Mouse (Mus musculus) liver, embryonic 14.5 days (tissue): ENCODE measurements around the gene Ptpn21. TPM values are rescaled to one million over a fixed set of nuclear protein-coding genes. Genes with fewer than 3 reads are reported as not detected.

Experiments
- ATAC-seq: fragments of 200-750 bp; cut with Nextera tagmentation; 2 replicates; pipeline ENCODE4 v1.8.0; 2017; ENCODE audit warnings: moderate number of reproducible peaks, mild to moderate bottlenecking, moderate library complexity; ENCODE audit not compliant: insufficient read depth
- DNase-seq, 3 experiments: peaks; one replicate each; pipeline ENCODE4 v3.0.0-alpha.2; 2012 to 2013; ENCODE audit warnings: low read depth in 3 of 3, low spot score in 3 of 3
- H3K27ac ChIP-seq: fragments of 300-500 bp; sonication (generic); 2 replicates; pipeline ENCODE4 v1.5.1; 2014; ENCODE audit warnings: moderate library complexity, mild to moderate bottlenecking, control low read depth, inconsistent platforms
- H3K27me3 ChIP-seq: fragments of 300-500 bp; sonication (generic); 2 replicates; pipeline ENCODE4 v1.6.1; 2014; ENCODE audit warnings: mild to moderate bottlenecking, low read length, moderate library complexity; ENCODE audit not compliant: control insufficient read depth, insufficient read depth
- H3K36me3 ChIP-seq: fragments of 300-500 bp; sonication (generic); replicated peaks from 2 replicates; pipeline ENCODE4 v1.6.1; 2014; ENCODE audit warnings: low read depth; ENCODE audit not compliant: control insufficient read depth, insufficient read depth
- H3K4me1 ChIP-seq, 2 experiments: fragments of 200-500 bp in 1 of 2; fragments of 300-500 bp in 1 of 2; sonication (generic) in 1 of 2; replicated peaks; 2 replicates each; pipeline ENCODE4 v1.6.1; 2012 to 2014; ENCODE audit warnings: antibody characterized with exemption in 1 of 2, inconsistent platforms in 1 of 2, low read length in 1 of 2; ENCODE audit not compliant: control insufficient read depth in 2 of 2, insufficient read depth in 2 of 2
- H3K4me2 ChIP-seq: fragments of 300-500 bp; sonication (generic); 2 replicates; pipeline ENCODE4 v1.6.1; 2014; ENCODE audit warnings: low read depth, mild to moderate bottlenecking, control low read depth, moderate library complexity
- H3K4me3 ChIP-seq, 2 experiments: fragments of 200-500 bp in 1 of 2; fragments of 300-500 bp in 1 of 2; sonication (generic) in 1 of 2; 2 replicates each; pipeline ENCODE4 v1.5.1; 2012 to 2014; ENCODE audit warnings: low read depth in 2 of 2, low read length in 2 of 2, mild to moderate bottlenecking in 2 of 2, control low read depth in 1 of 2, inconsistent platforms in 1 of 2, moderate library complexity in 1 of 2; ENCODE audit not compliant: insufficient read depth in 1 of 2
- H3K9ac ChIP-seq: fragments of 300-500 bp; sonication (generic); replicated peaks from 2 replicates; pipeline ENCODE4 v1.6.1; 2014; ENCODE audit warnings: mild to moderate bottlenecking, control low read depth, moderate library complexity
- H3K9me3 ChIP-seq: fragments of 300-500 bp; sonication (generic); 2 replicates; pipeline ENCODE4 v1.6.1; 2016; ENCODE audit warnings: low read length, mixed read lengths; ENCODE audit not compliant: control insufficient read depth
- CTCF ChIP-seq: IDR thresholded peaks from 2 replicates; pipeline ENCODE4 v1.5.1; 2016; ENCODE audit warnings: antibody characterized with exemption, low read depth, control low read depth
- EP300 ChIP-seq: IDR thresholded peaks from 2 replicates; pipeline ENCODE4 v1.6.1; 2016; ENCODE audit warnings: antibody characterized with exemption, low read depth
- WGBS: fragments of 180-500 bp; shearing (Covaris S2); extraction: QIAGEN DNeasy Blood & Tissue Kit; methylation state at CpG from one replicate; pipeline ENCODE4 v1.1.7; 2014; ENCODE audit not compliant: insufficient replicate concordance; 5-methylcytosine and 5-hydroxymethylcytosine counted together
- polyA plus RNA-seq, 2 experiments: library from polyadenylated mRNA; depleted of rRNA in 1 of 2; stranded (reverse) in 1 of 2; unstranded in 1 of 2; fragments of >200 nt; fragmentation: Nextera tagmentation in 1 of 2; extraction: Ambion mirVana in 1 of 2; gene quantifications; 2 replicates each; pipeline versions ENCODE4 v1.2.1 to v1.2.3; 2012 to 2014

Gene Ptpn21
- 1.6 and 1.9 TPM in 2 replicates for polyA plus RNA-seq (2012; rRNA removed)
- 2.3 and 2.4 TPM in 2 replicates for polyA plus RNA-seq (2014; fragmentation: Nextera tagmentation; extraction: Ambion mirVana)

GRCm38 (mm10) chr12:98736951-98737800, at the start of gene Ptpn21:
Ptpn21 (minus strand) TSS chr12:98737405.
- no peak for TF ChIP-seq EP300
- TF ChIP-seq CTCF, result no peak

GRCm38 (mm10) chr12:98784251-98784650, 47.0 kb upstream of the Ptpn21 start:
- TF ChIP-seq CTCF, result no peak
- H3K36me3 ChIP-seq, result peaks cover 33% of the 10 kb centered on the region
- H3K4me1 ChIP-seq, result no peaks in the 10 kb centered on the region
- H3K27me3 ChIP-seq, result no peaks in the 10 kb centered on the region
- no peak overlapping the region for H3K4me2 ChIP-seq
- DNase-seq, result no peak
- no peak overlapping the region for H3K4me3 ChIP-seq
- no peaks in the 10 kb centered on the region for H3K9me3 ChIP-seq
- 76% methylated on average over 1 of the region's 1 CpGs for WGBS
- H3K27ac ChIP-seq, result no peak overlapping the region
- no peak for ATAC-seq
- no peak overlapping the region for H3K9ac ChIP-seq

More at GRCm38 (mm10) chr12:98736951-98737800, at the start of gene Ptpn21:
- ATAC-seq (no peak), DNase-seq (no peak)
- Histone ChIP-seq H3K4me1 (peaks cover 11 to 14% of the 10 kb centered on the region in 2 experiments), H3K4me3 (peak within 1 kb of the TSS; percentile 51 to 60), H3K27ac (no peak within 1 kb of the TSS), H3K27me3 (peaks cover 47% of the 10 kb centered on the region), H3K4me2 (peak within 1 kb of the TSS; percentile 50), H3K9ac (peak within 1 kb of the TSS; percentile 7; the same call in 1 of the 2 replicates), H3K9me3 (no peaks in the 10 kb centered on the region), H3K36me3 (no peaks in the 10 kb centered on the region)
- 2% methylated on average over 75 of the region's 75 CpGs for WGBS

DNA sequence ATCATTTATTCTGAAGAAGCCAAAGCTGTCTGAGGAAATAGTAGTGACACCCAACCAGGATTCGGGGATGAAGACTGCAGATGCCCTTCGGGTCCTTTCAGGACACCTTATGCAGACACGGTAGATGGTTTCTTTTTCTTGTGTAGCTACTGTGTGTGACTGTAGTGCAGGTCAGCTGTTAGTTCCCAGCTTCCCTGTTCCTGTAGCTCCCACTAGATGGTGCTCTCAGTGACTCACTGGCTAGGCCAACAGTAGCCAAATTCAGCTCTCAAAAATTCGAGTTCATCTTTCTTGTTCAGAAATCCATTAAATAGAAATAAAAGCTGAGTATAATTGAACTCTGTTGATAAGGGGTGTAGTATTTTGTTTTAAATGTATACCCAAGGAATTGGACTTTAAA, 41.9 kb upstream of the Ptpn21 start:
- Histone ChIP-seq H3K9ac (no peak overlapping the region), H3K4me3 (no peak overlapping the region), H3K27me3 (no peaks in the 10 kb centered on the region), H3K27ac (no peak overlapping the region), H3K36me3 (peaks cover 34% of the 10 kb centered on the region), H3K4me1 (no peaks in the 10 kb centered on the region), H3K9me3 (no peaks in the 10 kb centered on the region), H3K4me2 (no peak overlapping the region)
- 60% methylated on average over 4 of the region's 4 CpGs for WGBS
- no peak for ATAC-seq
- TF ChIP-seq EP300 (no peak), CTCF (peak; percentile 44; the same call in 1 of the 2 replicates)
- DNase-seq, result no peak

DNA sequence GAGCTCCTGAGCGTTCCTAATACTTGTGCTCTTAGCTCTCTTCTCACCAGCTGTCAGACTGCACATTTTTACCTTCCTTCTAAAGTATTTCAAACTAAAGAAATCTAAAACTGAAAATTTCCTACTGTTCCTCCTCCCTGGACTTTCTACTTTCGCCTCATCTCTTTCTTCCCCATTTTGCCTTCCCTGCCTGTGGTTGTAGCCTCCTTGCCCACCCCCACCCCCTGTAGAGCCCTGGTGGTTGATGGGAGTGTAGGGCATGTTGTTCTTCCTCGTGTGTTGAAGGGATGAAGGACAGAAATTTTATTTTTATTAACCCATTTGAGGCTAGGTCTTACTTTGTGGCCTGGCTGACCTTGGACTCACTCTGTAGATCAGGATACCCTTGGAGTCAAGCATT, 40.3 kb upstream of the Ptpn21 start:
- Histone ChIP-seq H3K27ac (no peak overlapping the region), H3K4me2 (no peak overlapping the region), H3K36me3 (peaks cover 32% of the 10 kb centered on the region), H3K4me3 (no peak overlapping the region), H3K9me3 (no peaks in the 10 kb centered on the region), H3K9ac (no peak overlapping the region), H3K4me1 (no peaks in the 10 kb centered on the region), H3K27me3 (no peaks in the 10 kb centered on the region)
- no peak for TF ChIP-seq EP300
- ATAC-seq, result no peak
- DNase-seq, result no peak
- 51% methylated on average over 3 of the region's 3 CpGs for WGBS

- DNase-seq (no peak), ATAC-seq (no peak)
- Histone ChIP-seq H3K27ac (no peak overlapping the region), H3K36me3 (peaks cover 26% of the 10 kb centered on the region), H3K4me2 (no peak overlapping the region), H3K4me3 (no peak overlapping the region), H3K27me3 (no peaks in the 10 kb centered on the region), H3K9ac (no peak overlapping the region), H3K4me1 (no peaks in the 10 kb centered on the region), H3K9me3 (no peaks in the 10 kb centered on the region)
- no peak for TF ChIP-seq CTCF
- 78% methylated on average over 2 of the region's 2 CpGs for WGBS
These were observed 29.0 kb upstream of the Ptpn21 start for GRCm38 (mm10) chr12:98766241-98766640.
